ENCODE assay signal across 13 mouse cellular contexts in the genomic region with DNA sequence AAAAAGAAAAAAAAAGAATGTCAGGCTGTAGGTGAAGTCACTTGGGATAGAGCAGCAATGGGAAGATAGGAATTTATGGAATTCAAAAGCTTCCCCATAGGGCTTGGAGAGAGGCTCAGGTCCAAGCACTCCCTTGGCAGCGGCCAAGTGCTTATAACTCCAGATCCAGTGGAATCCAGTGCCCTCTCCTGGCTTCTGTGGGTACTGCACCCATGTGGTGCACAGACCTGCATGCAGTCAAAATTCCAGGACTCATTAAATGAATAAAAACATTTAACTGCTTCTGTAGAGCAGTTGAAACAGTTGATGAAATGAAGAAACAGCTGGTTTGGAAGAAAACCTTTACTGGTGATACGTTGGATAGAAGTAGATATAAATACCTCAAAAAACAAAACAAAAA.
A peak's percentile ranks its signal among the peaks of the same experiment; 100 is the strongest.
DNase-seq lines count a peak whose midpoint lies in the region; ATAC-seq and TF ChIP-seq lines count a peak whose summit lies in the region.
"Had no signal": no experiment of that assay in that cellular context is flagged by ENCODE, and none has a peak within 500 bp of the region (broad histone marks: within the 10 kb centered on the region; RNA-seq: fewer than 3 reads in every experiment).

No protein-coding gene starts in this region.

- peak; percentile 8 for TF ChIP-seq CTCF in C2C12 (IDR thresholded peaks at IDR 0.05; ENCODE audit: control insufficient read depth, insufficient read depth, insufficient read length)

- no peaks in the 10 kb centered on the region for H3K79me2 ChIP-seq in C2C12 (ENCODE audit: control insufficient read depth, insufficient read depth)

- DNase-seq in adrenal gland, postnatal 10 days: peak; percentile 40
- no peak for DNase-seq in adrenal gland, adult 18-20 months (ENCODE audit: low spot score in 2 of 2)
- peak; percentile 45 to 46 for DNase-seq in kidney, postnatal 4 days
- DNase-seq in kidney, adult 18-20 months: no peak
- no peak for DNase-seq in T-cell, adult 2 months (ENCODE audit: low spot score)
- DNase-seq in layer of hippocampus, adult 8-10 months (ENCODE audit: low spot score in 2 of 2): no peak
- DNase-seq: cerebellum, adult 9-10 months; kidney, adult 8-10 months; left cerebral cortex, postnatal 4 days had no signal

- no peak overlapping the region for H3ac ChIP-seq in C2C12 (ENCODE audit: control insufficient read depth, insufficient read length, low read depth)

- 0 out of 2 replicates have a peak, but pooled peaks have one; percentile 32 for ATAC-seq in common myeloid progenitor, adult 5-6 weeks (replicated peaks; ENCODE audit: low read depth, poor library complexity, severe bottlenecking)
- ATAC-seq: midbrain, embryonic 13.5 days had no signal

- H3K4me3 ChIP-seq in C2C12 (ENCODE audit: insufficient read depth, poor library complexity, severe bottlenecking): no peak overlapping the region
- H3K4me3 ChIP-seq: heart, embryonic 13.5 days; midbrain, embryonic 13.5 days had no signal

- H3K79me3 ChIP-seq in C2C12 (ENCODE audit: low read depth): no peaks in the 10 kb centered on the region

- no peaks in the 10 kb centered on the region for H3K36me3 ChIP-seq in C2C12 (ENCODE audit: control insufficient read depth, insufficient read depth)
- H3K36me3 ChIP-seq: heart, embryonic 13.5 days; midbrain, embryonic 13.5 days had no signal

- H3K27me3 ChIP-seq in C2C12 (ENCODE audit: control insufficient read depth, insufficient read depth, insufficient read length): no peaks in the 10 kb centered on the region
- H3K27me3 ChIP-seq: heart, embryonic 13.5 days had no signal

TF ChIP-seq in C2C12, 6 proteins besides CTCF, POLR2A, EP300 and RAD21:
- TF ChIP-seq USF1 (IDR thresholded peaks at IDR 0.05; ENCODE audit: low read depth): no peak
- TF ChIP-seq CEBPB (IDR thresholded peaks at IDR 0.05; ENCODE audit: low read depth): no peak
- TF ChIP-seq MAX (IDR thresholded peaks at IDR 0.05): no peak
- no peak for TF ChIP-seq FOSL1 (IDR thresholded peaks at IDR 0.05; ENCODE audit: insufficient read depth, low read length, poor library complexity, severe bottlenecking)
- TF ChIP-seq MYOD1 (IDR thresholded peaks at IDR 0.05; ENCODE audit: control insufficient read depth, insufficient read length, low read depth): no peak
- TF ChIP-seq MYOG (IDR thresholded peaks at IDR 0.05; ENCODE audit: control insufficient read depth, extremely low read depth, insufficient read length): no peak

Comparison
In these comparisons a context has a peak if more than half of its experiments do, and no peak if none do; other contexts are left out.
1. DNase-seq: peak in adrenal gland, postnatal 10 days (single experiment) and kidney, postnatal 4 days (2 of 2); none in adrenal gland, adult 18-20 months (0 of 2), kidney, adult 18-20 months (single experiment), T-cell, adult 2 months (single experiment) and layer of hippocampus, adult 8-10 months (0 of 2).